Mouse (Mus musculus) ovary, postnatal 14 days (tissue): Measurements from ENCODE around the gene Dlgap4.

Experiments
- DNase-seq: peaks from one replicate; pipeline ENCODE4 v3.0.0; 2022; ENCODE audit warnings: low spot score

Gene Dlgap4

GRCm38 (mm10) chr2:156803698-156804372, 190.3 kb downstream of the Dlgap4 start:
- no peak for DNase-seq

GRCm38 (mm10) chr2:156804589-156804988, 191.1 kb downstream of the Dlgap4 start:
- DNase-seq, result no peak

- no peak for DNase-seq
Measured at GRCm38 (mm10) chr2:156806886-156807285, 193.4 kb downstream of the Dlgap4 start.

GRCm38 (mm10) chr2:156809579-156809978, 196.1 kb downstream of the Dlgap4 start:
- peak; percentile 69 for DNase-seq

- no peak for DNase-seq
Measured at GRCm38 (mm10) chr2:156810716-156811115, 197.2 kb downstream of the Dlgap4 start.

- DNase-seq, result no peak
Measured at GRCm38 (mm10) chr2:156811556-156811955, 198.1 kb downstream of the Dlgap4 start.
